Mouse (Mus musculus): ENCODE data around the gene Rai14.

Rai14 gene

GRCm38 (mm10) chr15:10648372-10649109 is 65.9 kb downstream of the Rai14 start:
- DNase-seq (ENCODE audit: low spot score): no peak

GRCm38 (mm10) chr15:10646297-10646696 is 68.1 kb downstream of the Rai14 start:
- no peak for DNase-seq (ENCODE audit: low spot score)

GRCm38 (mm10) chr15:10645101-10645500 is 69.3 kb downstream of the Rai14 start:
- no peak for DNase-seq (ENCODE audit: low spot score)

GRCm38 (mm10) chr15:10643819-10644218 is 70.6 kb downstream of the Rai14 start:
- DNase-seq (ENCODE audit: low spot score): no peak

GRCm38 (mm10) chr15:10643224-10643623 is 71.2 kb downstream of the Rai14 start:
- DNase-seq (ENCODE audit: low spot score): no peak

- no peak for DNase-seq (ENCODE audit: low spot score)
Observed at GRCm38 (mm10) chr15:10642419-10642818, 72.0 kb downstream of the Rai14 start.

GRCm38 (mm10) chr15:10640721-10641120 is 73.7 kb downstream of the Rai14 start:
- no peak for DNase-seq (ENCODE audit: low spot score)

GRCm38 (mm10) chr15:10637251-10637793 is 77.1 kb downstream of the Rai14 start:
- no peak for DNase-seq (ENCODE audit: low spot score)

- no peak for DNase-seq (ENCODE audit: low spot score)
Observed at GRCm38 (mm10) chr15:10636844-10637243, 77.6 kb downstream of the Rai14 start.

GRCm38 (mm10) chr15:10635121-10635520 is 79.3 kb downstream of the Rai14 start:
- DNase-seq (ENCODE audit: low spot score): no peak

GRCm38 (mm10) chr15:10634176-10634575 is 80.2 kb downstream of the Rai14 start:
- no peak for DNase-seq (ENCODE audit: low spot score)

GRCm38 (mm10) chr15:10633381-10633780 is 81.0 kb downstream of the Rai14 start:
- DNase-seq (ENCODE audit: low spot score): no peak

GRCm38 (mm10) chr15:10632581-10632980 is 81.8 kb downstream of the Rai14 start:
- DNase-seq (ENCODE audit: low spot score): no peak

- DNase-seq (ENCODE audit: low spot score): no peak
Observed at GRCm38 (mm10) chr15:10632060-10632459, 82.4 kb downstream of the Rai14 start.

GRCm38 (mm10) chr15:10631541-10631940 is 82.9 kb downstream of the Rai14 start:
- DNase-seq (ENCODE audit: low spot score): no peak

- no peak for DNase-seq (ENCODE audit: low spot score)
Observed at GRCm38 (mm10) chr15:10628980-10629346, 85.5 kb downstream of the Rai14 start.

- no peak for DNase-seq (ENCODE audit: low spot score)
Observed at GRCm38 (mm10) chr15:10628131-10628979, 86.1 kb downstream of the Rai14 start.

- no peak for DNase-seq (ENCODE audit: low spot score)
Observed at GRCm38 (mm10) chr15:10623571-10624227, 90.7 kb downstream of the Rai14 start.

GRCm38 (mm10) chr15:10621194-10621593 is 93.2 kb downstream of the Rai14 start:
- DNase-seq (ENCODE audit: low spot score): no peak

- DNase-seq (ENCODE audit: low spot score): no peak
Observed at GRCm38 (mm10) chr15:10619678-10620077, 94.7 kb downstream of the Rai14 start.

- DNase-seq (ENCODE audit: low spot score): no peak
Observed at GRCm38 (mm10) chr15:10618276-10618675, 96.1 kb downstream of the Rai14 start.

GRCm38 (mm10) chr15:10616001-10616400 is 98.4 kb downstream of the Rai14 start:
- DNase-seq (ENCODE audit: low spot score): no peak

All from testis, postnatal 10 days (tissue).